ENCODE assay signal across 8 mouse cellular contexts in genomic region chr13:69809681-69810611, GRCm38 (mm10). TPM values are rescaled to one million over a fixed set of nuclear protein-coding genes. Genes with fewer than 3 reads are reported as not detected.
DNase-seq lines count a peak whose midpoint lies in the region; ATAC-seq and TF ChIP-seq lines count a peak whose summit lies in the region.

No protein-coding gene starts in this region.

- WGBS in forebrain, embryonic 11.5 days = under 1% methylated on average over 55 of the region's 55 CpGs
- under 1% methylated on average over 55 of the region's 55 CpGs for WGBS in heart, embryonic 15.5 days
- under 1% methylated on average over 55 of the region's 55 CpGs for WGBS in liver, embryonic 14.5 days (ENCODE audit: insufficient replicate concordance)
- under 1% methylated on average over 52 of the region's 55 CpGs for WGBS in neural tube, embryonic 11.5 days
- WGBS in stomach, embryonic 16.5 days = 1% methylated on average over 55 of the region's 55 CpGs

- TF ChIP-seq EP300 in liver, embryonic 14.5 days (IDR thresholded peaks at IDR 0.05; ENCODE audit: low read depth) = no peak

- no peak for TF ChIP-seq CTCF in E14TG2a.4 (conservative IDR thresholded peaks at IDR 0.05; ENCODE audit: low read length)
- TF ChIP-seq CTCF in liver, embryonic 14.5 days (IDR thresholded peaks at IDR 0.05; ENCODE audit: low read depth) = no peak

- H3K36me3 ChIP-seq in E14TG2a.4 (ENCODE audit: insufficient read depth, low read length) = peaks cover 36% of the 10 kb centered on the region
- no peaks in the 10 kb centered on the region; the same call in 1 of the 2 replicates for H3K36me3 ChIP-seq in forebrain, embryonic 11.5 days (ENCODE audit: control insufficient read depth, insufficient read depth, low read length)
- peaks cover 22% of the 10 kb centered on the region for H3K36me3 ChIP-seq in heart, embryonic 15.5 days
- H3K36me3 ChIP-seq in liver, embryonic 14.5 days (replicated peaks; ENCODE audit: control insufficient read depth, insufficient read depth, low read depth) = peaks cover 9% of the 10 kb centered on the region
- H3K36me3 ChIP-seq in neural tube, embryonic 11.5 days (ENCODE audit: control insufficient read depth, insufficient read depth, low read length) = peaks cover 11% of the 10 kb centered on the region
- peaks cover 12% of the 10 kb centered on the region; the same call in 1 of the 2 replicates for H3K36me3 ChIP-seq in stomach, embryonic 16.5 days (ENCODE audit: control insufficient read depth, insufficient read depth, low read length)

- no peaks in the 10 kb centered on the region for H3K27me3 ChIP-seq in E14TG2a.4 (ENCODE audit: insufficient read depth, low read length)
- H3K27me3 ChIP-seq in forebrain, embryonic 11.5 days (ENCODE audit: control insufficient read depth, insufficient read depth, low read length) = no peaks in the 10 kb centered on the region
- H3K27me3 ChIP-seq in heart, embryonic 15.5 days = no peaks in the 10 kb centered on the region
- H3K27me3 ChIP-seq in liver, embryonic 14.5 days (ENCODE audit: control insufficient read depth, insufficient read depth, low read length) = no peaks in the 10 kb centered on the region
- no peaks in the 10 kb centered on the region for H3K27me3 ChIP-seq in neural tube, embryonic 11.5 days (ENCODE audit: control insufficient read depth, insufficient read depth, low read length)
- no peaks in the 10 kb centered on the region for H3K27me3 ChIP-seq in stomach, embryonic 16.5 days (ENCODE audit: control insufficient read depth, insufficient read depth, low read length)

- ATAC-seq in forebrain, embryonic 11.5 days (replicated peaks; ENCODE audit: low FRiP score) = peak; percentile 95
- ATAC-seq in heart, embryonic 15.5 days (replicated peaks; ENCODE audit: insufficient number of reproducible peaks, insufficient read depth, low FRiP score, low read depth) = peak; percentile 91
- peak; percentile 90 for ATAC-seq in liver, embryonic 14.5 days (ENCODE audit: insufficient read depth)
- ATAC-seq in neural tube, embryonic 11.5 days (ENCODE audit: insufficient read depth, low FRiP score, low TSS enrichment) = peak; percentile 95
- ATAC-seq in stomach, embryonic 16.5 days (ENCODE audit: insufficient read depth, low FRiP score) = peak; percentile 94

- no peaks in the 10 kb centered on the region for H3K9me3 ChIP-seq in E14TG2a.4 (ENCODE audit: low read length)
- no peaks in the 10 kb centered on the region for H3K9me3 ChIP-seq in forebrain, embryonic 11.5 days (ENCODE audit: control insufficient read depth, low read length)
- H3K9me3 ChIP-seq in heart, embryonic 15.5 days (replicated peaks) = no peaks in the 10 kb centered on the region
- no peaks in the 10 kb centered on the region for H3K9me3 ChIP-seq in liver, embryonic 14.5 days (ENCODE audit: control insufficient read depth, low read length)
- H3K9me3 ChIP-seq in neural tube, embryonic 11.5 days (ENCODE audit: control insufficient read depth, low read length) = no peaks in the 10 kb centered on the region
- H3K9me3 ChIP-seq in stomach, embryonic 16.5 days (replicated peaks; ENCODE audit: control insufficient read depth, low read length) = no peaks in the 10 kb centered on the region

- H3K9ac ChIP-seq in forebrain, embryonic 11.5 days (ENCODE audit: low read length) = peak overlapping the region; percentile 83
- H3K9ac ChIP-seq in heart, embryonic 15.5 days = peak overlapping the region; percentile 73
- peak overlapping the region; percentile 75 for H3K9ac ChIP-seq in liver, embryonic 14.5 days (replicated peaks)
- H3K9ac ChIP-seq in neural tube, embryonic 11.5 days (ENCODE audit: low read length) = peak overlapping the region; percentile 90
- H3K9ac ChIP-seq in stomach, embryonic 16.5 days (ENCODE audit: low read length) = peak overlapping the region; percentile 78

- peak overlapping the region; percentile 94 for H3K4me2 ChIP-seq in forebrain, embryonic 11.5 days (ENCODE audit: low read depth, low read length, severe bottlenecking)
- peak overlapping the region; percentile 86 for H3K4me2 ChIP-seq in heart, embryonic 15.5 days
- H3K4me2 ChIP-seq in liver, embryonic 14.5 days (ENCODE audit: low read depth) = peak overlapping the region; percentile 75
- H3K4me2 ChIP-seq in neural tube, embryonic 11.5 days (ENCODE audit: low read depth) = peak overlapping the region; percentile 93
- peak overlapping the region; percentile 98 for H3K4me2 ChIP-seq in stomach, embryonic 16.5 days (ENCODE audit: low read depth, low read length)

- DNase-seq in c-Kit-positive CD71-positive TER-119-negative erythroid progenitor cells, embryonic 14.5 days (ENCODE audit: low read depth) = peak; percentile 67
- peak; percentile 97 for DNase-seq in forebrain, embryonic 11.5 days (ENCODE audit: low spot score)
- DNase-seq in kidney, postnatal 25 days = peak; percentile 92 to 93
- peak; percentile 56 to 71 (median 64) for DNase-seq in liver, embryonic 14.5 days (ENCODE audit: low read depth in 3 of 3, low spot score in 3 of 3)
- peak; percentile 94 for DNase-seq in neural tube, embryonic 11.5 days (ENCODE audit: low spot score)

- peak overlapping the region; percentile 97 for H3K4me3 ChIP-seq in E14TG2a.4 (replicated peaks; ENCODE audit: low read length)
- H3K4me3 ChIP-seq in forebrain, embryonic 11.5 days (ENCODE audit: low read depth, low read length) = peak overlapping the region; percentile 91
- peak overlapping the region; percentile 96 for H3K4me3 ChIP-seq in heart, embryonic 15.5 days
- peak overlapping the region; percentile 85 to 91 for H3K4me3 ChIP-seq in liver, embryonic 14.5 days (ENCODE audit: insufficient read depth in 1 of 2, low read depth in 2 of 2, low read length in 2 of 2)
- peak overlapping the region; percentile 87 for H3K4me3 ChIP-seq in neural tube, embryonic 11.5 days (ENCODE audit: low read depth, low read length)
- peak overlapping the region; percentile 75 for H3K4me3 ChIP-seq in stomach, embryonic 16.5 days (replicated peaks; ENCODE audit: low read length)

- H3K4me1 ChIP-seq in E14TG2a.4 (replicated peaks; ENCODE audit: low read depth, low read length) = peaks cover 19% of the 10 kb centered on the region
- peaks cover 8% of the 10 kb centered on the region for H3K4me1 ChIP-seq in forebrain, embryonic 11.5 days (replicated peaks; ENCODE audit: control insufficient read depth, insufficient read depth, low read length)
- peaks cover 15% of the 10 kb centered on the region for H3K4me1 ChIP-seq in heart, embryonic 15.5 days (replicated peaks)
- peaks cover 0 to 11% of the 10 kb centered on the region in 2 experiments; a peak in 2 of 4 replicates for H3K4me1 ChIP-seq in liver, embryonic 14.5 days (replicated peaks; ENCODE audit: control insufficient read depth in 2 of 2, insufficient read depth in 2 of 2, low read length in 1 of 2)
- peaks cover 9% of the 10 kb centered on the region for H3K4me1 ChIP-seq in neural tube, embryonic 11.5 days (ENCODE audit: control insufficient read depth, insufficient read depth, low read length)
- H3K4me1 ChIP-seq in stomach, embryonic 16.5 days (ENCODE audit: control insufficient read depth, insufficient read depth, low read length) = peaks cover 15% of the 10 kb centered on the region

- no peak overlapping the region for H3K27ac ChIP-seq in forebrain, embryonic 11.5 days (ENCODE audit: low read depth, low read length)
- H3K27ac ChIP-seq in heart, embryonic 15.5 days = peak overlapping the region; percentile 49
- H3K27ac ChIP-seq in liver, embryonic 14.5 days = no peak overlapping the region
- H3K27ac ChIP-seq in neural tube, embryonic 11.5 days (ENCODE audit: low read depth, low read length) = no peak overlapping the region
- peak overlapping the region; percentile 26; the same call in 1 of the 2 replicates for H3K27ac ChIP-seq in stomach, embryonic 16.5 days (ENCODE audit: low read length)

RNA-seq across cellular contexts. Expression of gene Med10, which starts 7.8 kb away (rescaled TPM):
- 163 and 180 TPM in 2 replicates for polyA plus RNA-seq in forebrain, embryonic 11.5 days (2014; fragmentation: Nextera tagmentation; extraction: Ambion mirVana)
- polyA plus RNA-seq in heart, embryonic 15.5 days (2015; fragmentation: Nextera tagmentation; extraction: Ambion mirVana) = 92.2 and 94.9 TPM in 2 replicates
- 13.2 and 20.1 TPM in 2 replicates for polyA plus RNA-seq in liver, embryonic 14.5 days (2012; rRNA removed)
- 41.8 and 44.7 TPM in 2 replicates for polyA plus RNA-seq in liver, embryonic 14.5 days (2014; fragmentation: Nextera tagmentation; extraction: Ambion mirVana)
- polyA plus RNA-seq in neural tube, embryonic 11.5 days (2014; fragmentation: Nextera tagmentation; extraction: Ambion mirVana) = 188 and 195 TPM in 2 replicates
- 115 and 135 TPM in 2 replicates for polyA plus RNA-seq in stomach, embryonic 16.5 days (2015; fragmentation: Nextera tagmentation; extraction: Ambion mirVana)

Comparison
In these comparisons a context has a peak if more than half of its experiments do, and no peak if none do; other contexts are left out.
1. H3K27ac ChIP-seq: peak in heart, embryonic 15.5 days (single experiment) and stomach, embryonic 16.5 days (single experiment); none in forebrain, embryonic 11.5 days (single experiment), liver, embryonic 14.5 days (single experiment) and neural tube, embryonic 11.5 days (single experiment).
2. Peak in every context shown above with its lines, with median percentiles within 50 percentile points of each other: H3K4me3 ChIP-seq, DNase-seq, ATAC-seq, H3K4me2 ChIP-seq and H3K9ac ChIP-seq.